Mouse (Mus musculus) effector memory CD4-positive, alpha-beta T cell, adult 7 months (primary cell): ENCODE measurements around the gene Gm28305. TPM values are rescaled to one million over a fixed set of nuclear protein-coding genes. Genes with fewer than 3 reads are reported as not detected.

ENCODE experiments used
- polyA plus RNA-seq: library from polyadenylated mRNA; unstranded; fragments of 100-300 nt; shearing (Covaris generic); gene quantifications from one replicate; pipeline ENCODE4 v1.2.1, GENCODE M21; 2017

Gm28305 gene
- not detected for polyA plus RNA-seq

DNA sequence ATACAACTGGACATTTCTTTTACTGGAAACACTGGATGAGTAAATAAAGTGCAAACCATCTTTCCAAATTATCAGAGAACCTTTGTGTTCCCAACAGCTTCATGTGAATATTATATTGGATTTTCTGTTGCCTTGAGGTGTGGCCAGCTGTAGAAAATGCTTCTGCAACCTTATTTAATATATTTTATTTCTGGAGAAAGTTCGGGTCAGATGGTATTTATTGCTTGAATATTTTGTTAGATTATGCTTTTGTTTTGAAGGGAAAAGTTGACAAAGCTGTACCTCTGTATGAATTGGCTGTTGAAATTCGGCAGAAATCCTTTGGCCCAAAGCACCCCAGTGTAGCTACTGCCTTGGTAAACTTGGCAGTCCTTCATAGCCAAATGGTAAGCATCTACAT is at the start of gene Gm28305:
Gm28305 (plus strand) TSS at position 301 of the 400 bp plus-strand sequence.

DNA sequence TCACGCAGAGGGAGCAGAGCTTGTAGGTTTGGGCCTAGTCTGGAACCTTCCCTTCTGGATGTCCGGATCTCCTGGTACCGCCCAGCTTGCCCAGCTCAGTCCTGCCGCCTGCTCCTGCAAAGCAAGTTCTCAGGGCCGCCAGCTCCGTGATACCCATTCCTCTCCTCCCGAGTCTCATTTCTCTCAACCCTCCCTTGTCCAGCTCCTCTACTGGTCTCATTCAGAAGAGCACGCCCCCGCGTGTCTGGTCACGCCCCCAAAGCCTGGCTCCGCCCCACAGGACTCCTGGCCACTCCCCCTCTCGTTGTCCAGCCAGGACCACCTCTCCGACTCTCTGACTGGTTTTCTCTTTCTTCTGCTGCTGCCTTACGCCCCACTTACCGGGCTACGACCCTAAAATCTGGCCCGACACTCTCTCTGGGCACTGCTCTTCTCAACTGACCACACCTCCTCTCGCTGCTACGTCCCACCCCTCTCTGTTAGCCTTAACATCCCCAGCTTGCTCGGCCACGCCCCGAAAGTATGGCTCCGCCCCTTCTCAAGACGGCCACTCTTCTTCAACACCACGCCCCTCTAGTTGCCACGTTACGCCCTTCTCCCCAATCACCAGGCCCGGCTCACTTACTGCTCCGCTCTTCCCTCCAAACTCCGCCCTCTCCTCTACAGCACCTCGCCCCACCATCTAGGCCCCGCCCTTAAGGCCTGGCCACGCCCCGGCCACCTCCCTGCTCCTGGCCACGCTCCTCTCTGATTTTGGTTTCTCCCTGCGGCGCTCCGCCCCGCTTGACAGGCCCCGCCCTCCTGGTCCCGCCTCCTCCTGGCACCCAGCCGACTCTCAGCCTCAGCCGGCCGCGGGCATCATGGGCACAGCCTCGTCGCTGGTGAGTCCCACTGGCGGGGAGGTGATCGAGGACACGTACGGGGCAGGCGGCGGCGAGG is 38.3 kb upstream of the Gm28305 start, which contains the start of gene Nphp3:
Nphp3 (plus strand) TSS at position 624 of the 939 bp plus-strand sequence.

DNA sequence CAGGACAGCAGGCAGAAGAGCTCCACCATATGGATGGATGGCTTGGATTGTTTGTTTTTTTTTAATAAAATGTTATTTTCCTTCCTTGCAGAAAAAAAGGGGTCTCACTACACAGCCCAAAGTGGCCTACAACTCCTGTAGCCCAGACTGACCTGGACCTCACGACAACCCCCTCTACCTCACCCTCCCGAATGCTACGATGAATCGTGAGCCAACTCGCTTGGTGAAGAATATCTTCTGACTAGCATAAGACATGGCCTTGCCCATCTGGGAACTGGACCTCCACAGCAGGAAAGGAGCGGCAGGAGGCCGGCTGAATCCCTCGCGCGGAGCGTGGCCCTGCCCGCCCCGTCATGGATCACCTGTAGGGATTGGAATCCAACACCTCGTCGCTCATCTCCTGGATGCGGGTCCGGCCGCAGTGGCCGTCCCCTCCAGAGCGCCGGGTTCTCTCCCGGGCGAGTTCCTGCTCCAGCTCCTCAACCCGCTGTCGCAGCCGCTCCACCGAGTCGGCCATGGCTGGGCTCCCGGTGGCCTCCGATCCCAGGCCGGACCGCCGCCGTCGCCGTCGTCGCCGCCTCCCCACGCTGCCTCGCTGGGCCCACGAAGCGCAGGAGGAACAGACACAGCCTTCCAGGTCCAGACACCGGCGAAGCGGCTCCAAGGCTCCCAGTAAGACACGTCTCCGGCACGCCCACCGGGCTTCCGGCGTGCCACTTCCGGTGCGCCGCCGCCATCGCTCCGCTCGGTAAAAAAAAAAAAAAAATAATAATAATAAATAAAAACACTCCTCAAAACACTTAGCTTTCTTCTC is 22.2 kb downstream of the Gm28305 start, which contains the start of gene Uba5:
Uba5 (minus strand) TSS at position 705 of the 814 bp plus-strand sequence.

GRCm38 (mm10) chr9:104063244-104063961 is 22.9 kb downstream of the Gm28305 start, which contains the start of gene Acad11:
TSS of gene Acad11 (plus strand) at chr9:104063377.

Other genes starting within 250 kb of the Gm28305 start
- gene Nphp3, start 38.1 kb upstream of the Gm28305 start, polyA plus RNA-seq = 3.0 TPM
- gene Uba5, start 22.5 kb downstream of the Gm28305 start, polyA plus RNA-seq = 27.2 TPM
- 6.3 TPM for gene Acad11, start 22.7 kb downstream of the Gm28305 start, polyA plus RNA-seq
- gene Ackr4, start 86.3 kb downstream of the Gm28305 start, polyA plus RNA-seq = 0.38 TPM
- gene Dnajc13, start 222.3 kb downstream of the Gm28305 start, polyA plus RNA-seq = 49.5 TPM